Mouse (Mus musculus) thymus, postnatal 36 days (tissue): ENCODE measurements at regions not wholly inside any gene's neighbourhood (a gene's known extent, or its start where the extent isn't known, plus 50 kb on each side); places are given as distances from the start of the nearest gene placed in this dataset.
"Not testable (repeated sequence)": the region's sequence is repeated elsewhere in the genome, so short reads cannot be mapped to it uniquely, and the experiment has no call there.

Source experiments
- DNase-seq, 2 experiments: peaks; one replicate each; pipeline ENCODE4 v3.0.0; 2022; ENCODE audit warnings: mixed read lengths in 2 of 2

- DNase-seq: no peak
These were observed 92.2 kb upstream of the Max start for GRCm38 (mm10) chr12:77054211-77054610.

GRCm38 (mm10) chr12:77052853-77053252 lies 90.9 kb upstream of the Max start:
- DNase-seq: peak; percentile 73

GRCm38 (mm10) chr12:77048380-77048779 lies 86.4 kb upstream of the Max start:
- DNase-seq: no peak

GRCm38 (mm10) chr12:77047273-77047672 lies 85.3 kb upstream of the Max start:
- no peak for DNase-seq

GRCm38 (mm10) chr12:77045956-77046355 lies 84.0 kb upstream of the Max start:
- DNase-seq: no peak

GRCm38 (mm10) chr12:77045356-77045755 lies 83.4 kb upstream of the Max start:
- DNase-seq: no peak

- DNase-seq: no peak
These were observed 80.4 kb upstream of the Max start for GRCm38 (mm10) chr12:77042356-77042755.

GRCm38 (mm10) chr12:77041141-77041540 lies 79.1 kb upstream of the Max start:
- no peak for DNase-seq

- no peak for DNase-seq
These were observed 77.9 kb upstream of the Max start for GRCm38 (mm10) chr12:77039953-77040305.

GRCm38 (mm10) chr12:77039295-77039952 lies 77.4 kb upstream of the Max start:
- peak; percentile 72 to 78 for DNase-seq

GRCm38 (mm10) chr12:77035676-77036075 lies 73.7 kb upstream of the Max start:
- no peak for DNase-seq

GRCm38 (mm10) chr12:77031448-77031847 lies 69.4 kb upstream of the Max start:
- DNase-seq: no peak

GRCm38 (mm10) chr12:77025431-77025879 lies 63.5 kb upstream of the Max start:
- DNase-seq: no peak

GRCm38 (mm10) chr12:77022538-77022937 lies 60.5 kb upstream of the Max start:
- DNase-seq: no peak

- DNase-seq: no peak
These were observed 59.9 kb upstream of the Max start for GRCm38 (mm10) chr12:77021881-77022280.

GRCm38 (mm10) chr12:77019708-77020511 lies 57.9 kb upstream of the Max start:
- DNase-seq: peak; percentile 23 to 26

GRCm38 (mm10) chr12:77019148-77019547 lies 57.1 kb upstream of the Max start:
- not testable (repeated sequence) for DNase-seq

- DNase-seq: no peak
These were observed 56.4 kb upstream of the Max start for GRCm38 (mm10) chr12:77018373-77018772.

- DNase-seq: no peak
These were observed 52.9 kb upstream of the Max start for GRCm38 (mm10) chr12:77014908-77015307.
